Mouse (Mus musculus) myocyte (in vitro differentiated cells): ENCODE results near the gene Aebp2. TPM values are rescaled to one million over a fixed set of nuclear protein-coding genes. Genes with fewer than 3 reads are reported as not detected.

Experiments
- H3K27me3 ChIP-seq: one replicate; pipeline ENCODE4 v1.6.1; 2011; ENCODE audit not compliant: control insufficient read depth, insufficient read depth, insufficient read length
- H3K36me3 ChIP-seq: one replicate; pipeline ENCODE4 v1.6.1; 2011; ENCODE audit not compliant: control insufficient read depth, insufficient read depth
- H3K4me2 ChIP-seq: one replicate; pipeline ENCODE4 v1.6.1; 2011; ENCODE audit warnings: low read depth, control low read depth
- H3K4me3 ChIP-seq: one replicate; pipeline ENCODE4 v1.5.1; 2011; ENCODE audit warnings: mild to moderate bottlenecking, control low read depth, moderate library complexity
- H3K79me2 ChIP-seq: one replicate; pipeline ENCODE4 v1.6.1; 2011; ENCODE audit not compliant: control insufficient read depth, insufficient read depth
- H3ac ChIP-seq: one replicate; pipeline ENCODE4 v1.6.1; 2011; ENCODE audit not compliant: control insufficient read depth, insufficient read length
- CEBPB ChIP-seq: IDR thresholded peaks from 2 replicates; pipeline ENCODE4 v1.6.1; 2011; ENCODE audit warnings: mild to moderate bottlenecking, moderate library complexity; ENCODE audit not compliant: poor library complexity, insufficient read depth, severe bottlenecking
- E2F4 ChIP-seq: IDR thresholded peaks from one replicate; pipeline ENCODE4 v1.6.1; 2011; ENCODE audit warnings: mild to moderate bottlenecking, control low read depth, moderate library complexity; ENCODE audit not compliant: insufficient read depth
- MAX ChIP-seq: IDR thresholded peaks from one replicate; pipeline ENCODE4 v1.6.1; 2011; ENCODE audit warnings: low read depth, mild to moderate bottlenecking, control low read depth
- MYOD1 ChIP-seq, 3 experiments: IDR thresholded peaks; one replicate each; pipeline ENCODE4 v1.6.1; 2011; ENCODE audit warnings: control low read depth in 2 of 3, low read depth in 2 of 3, mild to moderate bottlenecking in 2 of 3, moderate library complexity in 1 of 3; ENCODE audit not compliant: insufficient read length in 2 of 3, control insufficient read depth in 1 of 3
- MYOG ChIP-seq, 3 experiments: IDR thresholded peaks; one replicate each; pipeline ENCODE4 v1.6.1; 2011; ENCODE audit warnings: control low read depth in 2 of 3, low read depth in 2 of 3, mild to moderate bottlenecking in 2 of 3; ENCODE audit not compliant: insufficient read length in 2 of 3, control insufficient read depth in 1 of 3, insufficient read depth in 1 of 3
- POLR2A ChIP-seq: IDR thresholded peaks from one replicate; pipeline ENCODE4 v1.6.1; 2011; ENCODE audit warnings: low read depth, mild to moderate bottlenecking, control low read depth, moderate library complexity; ENCODE audit not compliant: insufficient read length
- POLR2AphosphoS2 ChIP-seq: IDR thresholded peaks from one replicate; pipeline ENCODE4 v1.6.1; 2011; ENCODE audit warnings: low read depth, control low read depth; ENCODE audit not compliant: insufficient read length
- REST ChIP-seq: IDR thresholded peaks from one replicate; pipeline ENCODE4 v1.6.1; 2011; ENCODE audit warnings: mild to moderate bottlenecking, control low read depth, moderate library complexity; ENCODE audit not compliant: insufficient read depth, insufficient read length
- SRF ChIP-seq: IDR thresholded peaks from one replicate; pipeline ENCODE4 v1.6.1; 2011; ENCODE audit warnings: low read depth; ENCODE audit not compliant: control insufficient read depth, insufficient read length
- TCF12 ChIP-seq: IDR thresholded peaks from one replicate; pipeline ENCODE4 v1.6.1; 2011; ENCODE audit warnings: mild to moderate bottlenecking, control low read depth; ENCODE audit not compliant: poor library complexity, insufficient read depth, severe bottlenecking
- TCF3 ChIP-seq: IDR thresholded peaks from one replicate; pipeline ENCODE4 v1.6.1; 2011; ENCODE audit warnings: low read depth, control low read depth; ENCODE audit not compliant: insufficient read length
- USF1 ChIP-seq: IDR thresholded peaks from one replicate; pipeline ENCODE4 v1.6.1; 2011; ENCODE audit warnings: low read depth, mild to moderate bottlenecking, control low read depth, moderate library complexity
- polyA plus RNA-seq: library from polyadenylated mRNA; unstranded; fragments of >200 nt; fragmentation: generic; extraction: Trizol; gene quantifications from one replicate; pipeline ENCODE4 v1.2.1, GENCODE M21; 2012; ENCODE audit warnings: missing spikeins

Gene Aebp2
- polyA plus RNA-seq, 1 experiment: 18.7 TPM

DNA sequence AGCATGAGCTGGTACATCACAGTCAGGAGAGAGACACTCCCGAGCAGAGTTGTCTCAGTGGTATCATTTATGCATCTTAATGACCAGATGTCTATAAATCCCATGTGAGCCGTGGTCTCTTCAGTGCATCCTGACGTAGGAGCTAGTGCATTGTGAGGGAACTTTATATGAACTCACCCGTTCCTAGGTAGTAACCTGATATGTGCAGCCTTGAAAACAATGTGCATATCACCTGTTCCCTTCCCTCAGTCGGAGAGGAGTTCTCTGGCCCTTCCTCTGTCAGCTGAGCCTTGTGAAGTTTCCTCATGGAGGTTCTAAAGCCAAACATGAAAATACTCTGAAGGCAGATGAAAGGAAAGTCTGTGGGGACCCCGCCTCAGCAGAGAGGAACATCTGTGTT lies 78.8 kb downstream of the Aebp2 start:
- Histone ChIP-seq H3K27me3 (no peaks in the 10 kb centered on the region), H3K4me2 (no peak overlapping the region), H3K79me2 (no peaks in the 10 kb centered on the region), H3K4me3 (no peak overlapping the region), H3K36me3 (no peaks in the 10 kb centered on the region), H3ac (no peak overlapping the region)
- no peak for TF ChIP-seq E2F4
- peak in 2 of 3 experiments; percentile 67 to 72 for TF ChIP-seq MYOD1 (IDR thresholded peaks at IDR 0.05; ENCODE audit: control insufficient read depth in 1 of 3, insufficient read length in 2 of 3, low read depth in 2 of 3)

DNA sequence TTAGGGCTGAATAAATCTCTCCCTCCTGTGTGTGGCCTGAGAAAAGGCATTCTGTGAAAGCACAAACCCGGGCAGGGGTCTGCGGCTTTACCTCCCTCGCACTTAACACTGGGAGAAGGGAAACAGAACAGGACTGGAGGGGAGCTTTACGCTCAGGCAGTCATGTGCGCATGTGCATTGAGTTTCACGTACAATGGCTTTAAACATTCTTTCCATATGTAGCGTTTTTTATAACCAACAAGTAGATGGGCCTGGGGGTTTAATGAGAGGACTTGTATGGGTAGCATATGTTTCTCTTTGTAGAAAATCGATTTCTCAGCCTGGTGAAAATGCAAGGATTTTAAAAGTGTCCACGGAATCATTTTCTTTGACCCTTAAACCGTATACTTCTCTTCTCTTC lies 82.7 kb downstream of the Aebp2 start:
- H3K4me2 ChIP-seq: no peak overlapping the region
- no peaks in the 10 kb centered on the region for H3K27me3 ChIP-seq
- no peak overlapping the region for H3K4me3 ChIP-seq
- H3ac ChIP-seq: no peak overlapping the region
- H3K36me3 ChIP-seq: no peaks in the 10 kb centered on the region
- no peaks in the 10 kb centered on the region for H3K79me2 ChIP-seq
- no peak for TF ChIP-seq TCF3
- TF ChIP-seq POLR2AphosphoS2: no peak
- no peak for TF ChIP-seq CEBPB

DNA sequence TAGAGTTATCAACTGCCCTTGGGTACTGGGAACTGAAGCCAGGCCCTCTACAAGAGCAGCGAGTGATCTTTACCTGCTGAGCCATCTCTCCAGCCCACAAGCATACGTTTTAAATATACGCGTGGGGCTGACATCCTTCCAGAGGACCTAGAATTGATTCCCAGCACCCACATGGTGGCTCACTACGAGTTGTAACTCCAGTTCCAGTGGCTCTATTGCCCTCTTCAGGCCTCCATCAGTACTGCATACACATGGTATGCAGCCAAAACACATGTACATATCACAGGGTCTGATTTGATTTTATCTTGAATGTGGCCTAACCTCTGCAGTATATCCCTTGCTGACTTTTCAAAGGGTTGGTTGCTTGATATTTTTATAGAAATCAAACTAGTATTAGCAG lies 83.6 kb downstream of the Aebp2 start:
- no peaks in the 10 kb centered on the region for H3K27me3 ChIP-seq
- no peak overlapping the region for H3K4me2 ChIP-seq
- no peak for TF ChIP-seq E2F4
- TF ChIP-seq POLR2A: no peak
- TF ChIP-seq TCF12: no peak
- no peak for TF ChIP-seq CEBPB
- TF ChIP-seq SRF: no peak
- TF ChIP-seq REST: no peak
- TF ChIP-seq POLR2AphosphoS2: no peak
- no peak for TF ChIP-seq MAX
- TF ChIP-seq MYOG (IDR thresholded peaks at IDR 0.05; ENCODE audit: control insufficient read depth in 1 of 3, insufficient read depth in 1 of 3, insufficient read length in 2 of 3, low read depth in 2 of 3): no peak
- TF ChIP-seq USF1: no peak
- no peak overlapping the region for H3K4me3 ChIP-seq
- H3ac ChIP-seq: no peak overlapping the region
- no peaks in the 10 kb centered on the region for H3K79me2 ChIP-seq
- H3K36me3 ChIP-seq: no peaks in the 10 kb centered on the region

DNA sequence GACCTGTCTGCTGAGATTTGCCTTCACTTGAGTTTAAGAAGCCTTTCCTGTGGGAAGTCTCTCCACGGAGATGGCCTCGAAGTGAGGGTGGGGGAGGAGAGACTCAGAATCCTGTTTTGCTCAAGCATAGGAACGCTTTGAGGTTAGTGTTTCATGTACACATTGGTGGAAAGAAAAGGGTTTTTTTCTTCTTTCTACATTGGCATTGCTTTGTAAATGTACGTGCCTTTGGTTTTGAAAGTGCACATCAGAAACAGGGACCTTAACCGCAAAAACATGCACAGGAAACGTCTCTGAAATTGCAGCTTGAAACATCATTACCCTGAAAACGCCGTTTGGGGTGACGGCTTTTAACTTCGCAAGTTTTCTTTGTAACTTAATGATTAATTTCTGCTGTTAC lies 85.6 kb downstream of the Aebp2 start:
- Histone ChIP-seq H3K27me3 (no peaks in the 10 kb centered on the region), H3ac (no peak overlapping the region), H3K36me3 (no peaks in the 10 kb centered on the region), H3K4me3 (no peak overlapping the region), H3K79me2 (no peaks in the 10 kb centered on the region), H3K4me2 (no peak overlapping the region)
- TF ChIP-seq MAX (no peak), MYOD1 (IDR thresholded peaks at IDR 0.05; ENCODE audit: control insufficient read depth in 1 of 3, insufficient read length in 2 of 3, low read depth in 2 of 3) (no peak)

DNA sequence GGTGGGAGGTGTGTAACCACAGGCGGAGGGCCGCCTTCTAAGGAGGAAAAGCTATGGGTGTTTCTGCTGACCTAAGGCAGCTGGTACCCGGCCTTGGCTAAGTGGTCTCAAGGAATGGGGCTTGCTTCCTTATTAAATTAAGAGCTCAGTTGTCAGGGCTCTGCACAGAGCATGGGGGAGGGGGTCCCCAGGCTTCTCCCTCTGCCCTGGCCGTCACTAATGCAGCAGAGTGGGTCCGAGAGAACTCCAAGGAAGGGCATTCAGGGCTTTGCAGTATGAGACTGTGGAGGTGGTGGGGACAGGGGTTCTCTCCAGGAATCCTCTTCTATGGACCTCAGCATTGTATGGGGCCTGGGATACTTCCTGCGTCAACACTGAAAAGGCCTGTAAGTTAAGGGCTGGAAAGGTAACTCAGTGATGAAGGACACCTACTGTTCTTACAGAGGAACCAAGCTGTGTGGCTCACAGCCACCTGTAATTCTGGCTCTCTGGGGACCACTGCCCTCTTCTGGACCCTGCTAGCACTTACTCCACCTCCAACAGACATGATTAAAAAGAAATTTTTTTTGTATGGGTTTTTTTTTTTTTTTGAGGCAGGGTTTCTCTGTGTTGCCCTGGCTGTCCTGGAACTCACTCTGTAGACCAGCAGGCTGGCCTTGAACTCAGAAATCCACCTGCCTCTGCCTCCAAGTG lies 87.1 kb downstream of the Aebp2 start:
- Histone ChIP-seq H3K4me3 (no peak overlapping the region), H3K27me3 (no peaks in the 10 kb centered on the region), H3ac (no peak overlapping the region), H3K4me2 (no peak overlapping the region), H3K36me3 (no peaks in the 10 kb centered on the region), H3K79me2 (no peaks in the 10 kb centered on the region)
- TF ChIP-seq MYOD1 (IDR thresholded peaks at IDR 0.05; ENCODE audit: control insufficient read depth in 1 of 3, insufficient read length in 2 of 3, low read depth in 2 of 3) (no peak), REST (no peak), SRF (no peak)

DNA sequence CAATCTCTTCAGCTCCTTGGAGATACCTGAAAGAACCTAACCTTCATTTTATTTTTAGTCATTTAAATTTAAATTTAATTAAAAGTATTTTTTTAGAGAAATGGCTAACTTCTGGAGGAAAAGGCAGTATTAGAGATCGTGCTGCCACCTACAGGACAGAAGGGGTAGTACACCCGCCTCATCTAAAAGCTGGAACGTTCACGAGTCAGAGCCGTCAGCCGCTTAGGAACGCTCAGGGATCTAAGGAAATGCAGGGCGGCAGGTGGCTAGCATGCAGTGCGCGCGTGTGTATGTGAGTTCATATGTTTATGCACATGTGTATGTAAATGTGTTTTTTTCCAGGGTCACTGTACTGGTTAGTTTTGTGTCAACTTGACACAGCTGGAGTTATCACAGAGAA lies 90.3 kb downstream of the Aebp2 start:
- Histone ChIP-seq H3K27me3 (no peaks in the 10 kb centered on the region), H3K36me3 (no peaks in the 10 kb centered on the region), H3K4me3 (no peak overlapping the region), H3K79me2 (no peaks in the 10 kb centered on the region), H3ac (no peak overlapping the region), H3K4me2 (no peak overlapping the region)
- no peak for TF ChIP-seq MYOG (IDR thresholded peaks at IDR 0.05; ENCODE audit: control insufficient read depth in 1 of 3, insufficient read depth in 1 of 3, insufficient read length in 2 of 3, low read depth in 2 of 3)
- TF ChIP-seq MYOD1 (IDR thresholded peaks at IDR 0.05; ENCODE audit: control insufficient read depth in 1 of 3, insufficient read length in 2 of 3, low read depth in 2 of 3): peak in 1 of 3 experiments; percentile 18
